In genomic region chr10:121954877-121955276, GRCm38 (mm10) we compare ENCODE assay signal across 19 mouse cellular contexts.
"Had no signal": no experiment of that assay in that cellular context is flagged by ENCODE, and none has a peak within 500 bp of the region (broad histone marks: within the 10 kb centered on the region; RNA-seq: fewer than 3 reads in every experiment).

No protein-coding gene starts in this region.

- H3K4me2 ChIP-seq: limb, embryonic 13.5 days; liver, embryonic 12.5 days; liver, embryonic 15.5 days; lung, embryonic 15.5 days; midbrain, embryonic 13.5 days; neural tube, embryonic 13.5 days had no signal

- H3K9ac ChIP-seq: limb, embryonic 13.5 days; liver, embryonic 12.5 days; liver, embryonic 15.5 days; lung, embryonic 15.5 days; midbrain, embryonic 13.5 days; neural tube, embryonic 13.5 days had no signal

- H3K27me3 ChIP-seq: limb, embryonic 13.5 days; liver, embryonic 12.5 days; liver, embryonic 15.5 days; lung, embryonic 15.5 days; megakaryocyte, embryonic 14.5 days; midbrain, embryonic 13.5 days; neural tube, embryonic 13.5 days had no signal

- H3K27ac ChIP-seq: kidney, postnatal 0 days; limb, embryonic 10.5 days; limb, embryonic 13.5 days; liver, embryonic 12.5 days; liver, embryonic 15.5 days; lung, embryonic 15.5 days; midbrain, embryonic 10.5 days; midbrain, embryonic 13.5 days had no signal

- H3K4me3 ChIP-seq: limb, embryonic 10.5 days; limb, embryonic 13.5 days; liver, embryonic 12.5 days; liver, embryonic 15.5 days; lung, embryonic 15.5 days; megakaryocyte, embryonic 14.5 days; midbrain, embryonic 10.5 days; midbrain, embryonic 13.5 days; myocyte; neural tube, embryonic 13.5 days had no signal

- DNase-seq: kidney, postnatal 36 days; liver; lung, adult 18-20 months; lung, postnatal 10 days; lung, postnatal 36 days; thymus, adult 18-20 months; thymus, postnatal 36 days had no signal

- H3K4me1 ChIP-seq: liver, embryonic 12.5 days; liver, embryonic 15.5 days; megakaryocyte, embryonic 14.5 days had no signal

- H3K36me3 ChIP-seq: limb, embryonic 10.5 days; limb, embryonic 13.5 days; liver, embryonic 12.5 days; liver, embryonic 15.5 days; lung, embryonic 15.5 days; midbrain, embryonic 10.5 days; midbrain, embryonic 13.5 days; neural tube, embryonic 13.5 days had no signal

- H3K9me3 ChIP-seq: limb, embryonic 10.5 days; limb, embryonic 13.5 days; liver, embryonic 12.5 days; liver, embryonic 15.5 days; lung, embryonic 15.5 days; midbrain, embryonic 13.5 days; neural tube, embryonic 13.5 days had no signal

- ATAC-seq: liver, embryonic 12.5 days; midbrain, embryonic 13.5 days; midbrain, embryonic 16.5 days had no signal
